Mouse (Mus musculus) midbrain, postnatal 0 days (tissue): ENCODE data around the gene Sel1l3. TPM values are rescaled to one million over a fixed set of nuclear protein-coding genes. Genes with fewer than 3 reads are reported as not detected.

Source experiments
- ATAC-seq: fragments of 200-750 bp; cut with Nextera tagmentation; 2 replicates; pipeline ENCODE4 v1.8.0; 2017; ENCODE audit warnings: moderate number of reproducible peaks, mild to moderate bottlenecking, moderate TSS enrichment, moderate library complexity; ENCODE audit not compliant: low FRiP score
- DNase-seq: peaks from one replicate; pipeline ENCODE4 v3.0.0-alpha.2; 2015; ENCODE audit warnings: low spot score
- H3K27ac ChIP-seq: fragments of 300-500 bp; sonication (generic); 2 replicates; pipeline ENCODE4 v1.5.1; 2014; ENCODE audit warnings: low read depth, mild to moderate bottlenecking, low read length, mixed read lengths
- H3K27me3 ChIP-seq: fragments of 300-500 bp; sonication (generic); 2 replicates; pipeline ENCODE4 v1.6.1; 2014; ENCODE audit warnings: low read length, control low read depth, mixed read lengths; ENCODE audit not compliant: insufficient read depth
- H3K36me3 ChIP-seq: fragments of 300-500 bp; sonication (generic); 2 replicates; pipeline ENCODE4 v1.6.1; 2014; ENCODE audit warnings: low read length, control low read depth, mixed read lengths; ENCODE audit not compliant: insufficient read depth
- H3K4me1 ChIP-seq: fragments of 300-500 bp; sonication (generic); 2 replicates; pipeline ENCODE4 v1.6.1; 2014; ENCODE audit warnings: mild to moderate bottlenecking, control low read depth, antibody characterized with exemption, low read length, mixed read lengths; ENCODE audit not compliant: insufficient read depth
- H3K4me2 ChIP-seq: fragments of 300-500 bp; sonication (generic); 2 replicates; pipeline ENCODE4 v1.6.1; 2014; ENCODE audit warnings: low read depth, mild to moderate bottlenecking, low read length, mixed read lengths; ENCODE audit not compliant: poor library complexity, severe bottlenecking
- H3K4me3 ChIP-seq: fragments of 300-500 bp; sonication (generic); 2 replicates; pipeline ENCODE4 v1.5.1; 2014; ENCODE audit warnings: low read depth, mild to moderate bottlenecking, low read length, moderate library complexity
- H3K9ac ChIP-seq: fragments of 300-500 bp; sonication (generic); replicated peaks from 2 replicates; pipeline ENCODE4 v1.6.1; 2014; ENCODE audit warnings: mild to moderate bottlenecking, low read length, moderate library complexity, mixed read lengths; ENCODE audit not compliant: poor library complexity, severe bottlenecking
- H3K9me3 ChIP-seq: fragments of 300-500 bp; sonication (generic); 2 replicates; pipeline ENCODE4 v1.6.1; 2016; ENCODE audit warnings: low read length, control low read depth
- CTCF ChIP-seq: IDR thresholded peaks from 2 replicates; pipeline ENCODE4 v1.5.1; 2016; ENCODE audit warnings: antibody characterized with exemption, mild to moderate bottlenecking
- WGBS: fragments of 180-500 bp; shearing (Covaris S2); extraction: QIAGEN DNeasy Blood & Tissue Kit; methylation state at CpG from one replicate; pipeline ENCODE4 v1.1.7; 2014; 5-methylcytosine and 5-hydroxymethylcytosine counted together
- polyA plus RNA-seq: library from polyadenylated mRNA; unstranded; fragments of >200 nt; fragmentation: Nextera tagmentation; extraction: Ambion mirVana; gene quantifications from 2 replicates; pipeline ENCODE4 v1.2.1, GENCODE M21; 2015
- total RNA-seq: library from RNA; depleted of rRNA; stranded (reverse); fragments of >200 nt; gene quantifications from 2 replicates; pipeline ENCODE4 v1.2.3, GENCODE M21; 2014

Sel1l3 gene
- total and polyA plus RNA-seq, 2 experiments from 2014 or later, result 4.7 to 19.0 TPM

- Histone ChIP-seq H3K4me2 (no peak overlapping the region), H3K4me1 (peaks cover 3% of the 10 kb centered on the region; the same call in 1 of the 2 replicates), H3K36me3 (peaks cover 3% of the 10 kb centered on the region; the same call in 1 of the 2 replicates), H3K9ac (no peak overlapping the region), H3K27me3 (no peaks in the 10 kb centered on the region), H3K27ac (no peak overlapping the region), H3K9me3 (no peaks in the 10 kb centered on the region), H3K4me3 (no peak overlapping the region)
- ATAC-seq (no peak), DNase-seq (no peak)
- WGBS, result 82% methylated on average over 4 of the region's 4 CpGs
- no peak for TF ChIP-seq CTCF
Measured at GRCm38 (mm10) chr5:53106125-53106524, 107.6 kb downstream of the Sel1l3 start.

- Histone ChIP-seq H3K4me2 (no peak overlapping the region), H3K9me3 (no peaks in the 10 kb centered on the region), H3K36me3 (peaks cover 3% of the 10 kb centered on the region; the same call in 1 of the 2 replicates), H3K4me1 (peaks cover 2% of the 10 kb centered on the region; the same call in 1 of the 2 replicates), H3K9ac (no peak overlapping the region), H3K4me3 (no peak overlapping the region), H3K27ac (no peak overlapping the region), H3K27me3 (no peaks in the 10 kb centered on the region)
- WGBS, result 71% methylated on average over 8 of the region's 8 CpGs
- peak; percentile 52 for TF ChIP-seq CTCF
- ATAC-seq (no peak), DNase-seq (peak; percentile 72)
Measured at GRCm38 (mm10) chr5:53105716-53106115, 108.0 kb downstream of the Sel1l3 start.

DNA sequence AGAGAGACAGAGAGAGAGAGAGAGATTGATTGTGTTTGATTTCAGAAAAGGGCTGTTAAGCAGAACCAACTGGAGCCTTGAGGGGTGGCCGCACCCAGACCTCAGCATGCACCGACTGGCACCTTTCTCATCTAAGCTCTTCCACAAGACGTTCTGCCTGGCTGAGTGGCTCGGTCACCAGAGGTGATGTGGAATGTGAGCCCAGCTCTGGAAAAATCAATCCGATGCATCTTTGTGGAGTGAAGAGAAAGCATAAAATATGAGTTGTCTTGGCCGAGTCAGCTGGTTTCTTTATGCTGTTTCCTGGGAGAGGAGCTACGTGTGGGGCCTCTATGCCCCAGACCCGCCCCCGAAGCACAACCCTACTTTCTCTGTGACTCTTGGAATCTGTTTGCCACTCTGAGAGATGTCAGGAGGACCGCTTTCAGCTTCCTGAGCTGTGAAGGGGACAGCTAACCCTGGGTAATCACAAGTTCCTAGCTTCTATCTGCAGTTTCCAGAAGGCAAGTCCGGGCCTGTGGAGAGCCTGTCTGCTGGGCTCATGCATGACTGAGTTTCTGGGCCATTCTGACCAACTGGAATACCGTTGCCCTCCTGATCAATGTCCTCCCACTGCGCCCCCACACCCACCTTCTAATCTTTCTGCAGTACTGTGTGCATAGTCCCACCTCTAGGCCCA, 109.4 kb downstream of the Sel1l3 start:
- Histone ChIP-seq H3K9ac (no peak overlapping the region), H3K4me3 (no peak overlapping the region), H3K4me1 (no peaks in the 10 kb centered on the region), H3K36me3 (peaks cover 3% of the 10 kb centered on the region; the same call in 1 of the 2 replicates), H3K4me2 (no peak overlapping the region), H3K27ac (no peak overlapping the region), H3K27me3 (no peaks in the 10 kb centered on the region), H3K9me3 (peaks cover 4% of the 10 kb centered on the region; the same call in 1 of the 2 replicates)
- DNase-seq (no peak), ATAC-seq (no peak)
- no peak for TF ChIP-seq CTCF
- 73% methylated on average over 13 of the region's 13 CpGs for WGBS

DNA sequence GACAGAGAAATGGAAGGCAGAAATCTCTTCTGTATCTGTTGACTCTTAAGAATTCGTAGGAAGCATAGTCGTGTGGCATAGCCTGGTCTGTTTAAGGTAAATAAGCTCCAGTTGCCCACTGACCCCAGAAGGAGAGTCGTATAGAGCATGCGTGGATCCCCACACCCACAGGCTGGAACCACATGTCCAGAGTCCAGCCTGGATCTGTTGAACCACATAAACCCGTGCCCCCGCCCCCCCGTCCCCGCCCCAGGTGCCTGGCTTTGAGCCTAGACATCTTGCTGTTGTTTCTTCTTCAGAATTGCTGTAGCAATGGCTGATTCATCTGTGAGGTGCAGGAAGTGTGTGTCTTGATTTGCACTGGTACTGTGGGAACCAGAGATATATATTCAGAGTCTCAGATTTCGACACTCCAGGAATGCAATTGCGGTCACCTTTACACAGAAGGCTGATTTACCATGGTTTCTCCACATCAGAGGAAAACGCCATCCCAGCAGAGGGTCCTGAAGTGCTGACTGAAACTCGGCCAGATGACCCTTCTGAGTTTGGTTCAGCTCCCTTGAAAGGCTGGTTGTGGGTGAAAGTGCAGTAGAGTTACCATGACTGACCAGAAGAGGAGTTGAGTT, 111.8 kb downstream of the Sel1l3 start:
- TF ChIP-seq CTCF, result no peak
- no peak overlapping the region for H3K4me2 ChIP-seq
- no peak overlapping the region for H3K4me3 ChIP-seq
- H3K4me1 ChIP-seq, result no peaks in the 10 kb centered on the region
- peaks cover 4% of the 10 kb centered on the region; the same call in 1 of the 2 replicates for H3K9me3 ChIP-seq
- no peak overlapping the region for H3K27ac ChIP-seq
- no peak overlapping the region for H3K9ac ChIP-seq
- H3K36me3 ChIP-seq, result no peaks in the 10 kb centered on the region
- no peaks in the 10 kb centered on the region for H3K27me3 ChIP-seq
- ATAC-seq (no peak), DNase-seq (no peak)
- WGBS, result 81% methylated on average over 12 of the region's 12 CpGs

- H3K9ac ChIP-seq, result no peak overlapping the region
- no peak overlapping the region for H3K27ac ChIP-seq
- DNase-seq, result no peak
- no peaks in the 10 kb centered on the region for H3K36me3 ChIP-seq
- no peaks in the 10 kb centered on the region for H3K27me3 ChIP-seq
- 75% methylated on average over 3 of the region's 3 CpGs for WGBS
- H3K4me3 ChIP-seq, result no peak overlapping the region
- no peak overlapping the region for H3K4me2 ChIP-seq
- no peak for ATAC-seq
- H3K9me3 ChIP-seq, result no peaks in the 10 kb centered on the region
- no peaks in the 10 kb centered on the region for H3K4me1 ChIP-seq
- TF ChIP-seq CTCF, result no peak
Measured at GRCm38 (mm10) chr5:53091331-53091730, 122.4 kb downstream of the Sel1l3 start.

GRCm38 (mm10) chr5:53087452-53087851, 126.3 kb downstream of the Sel1l3 start:
- WGBS, result 88% methylated on average over 7 of the region's 7 CpGs
- no peaks in the 10 kb centered on the region for H3K9me3 ChIP-seq

More at GRCm38 (mm10) chr5:53087452-53087851, 126.3 kb downstream of the Sel1l3 start:
- ATAC-seq, result no peak
- Histone ChIP-seq H3K4me3 (no peak overlapping the region), H3K9ac (no peak overlapping the region), H3K36me3 (no peaks in the 10 kb centered on the region), H3K4me2 (no peak overlapping the region), H3K4me1 (no peaks in the 10 kb centered on the region), H3K27ac (no peak overlapping the region), H3K27me3 (no peaks in the 10 kb centered on the region)
- TF ChIP-seq CTCF, result no peak
- no peak for DNase-seq
